8 mouse cellular contexts compared by ENCODE assay signal in the genomic region with DNA sequence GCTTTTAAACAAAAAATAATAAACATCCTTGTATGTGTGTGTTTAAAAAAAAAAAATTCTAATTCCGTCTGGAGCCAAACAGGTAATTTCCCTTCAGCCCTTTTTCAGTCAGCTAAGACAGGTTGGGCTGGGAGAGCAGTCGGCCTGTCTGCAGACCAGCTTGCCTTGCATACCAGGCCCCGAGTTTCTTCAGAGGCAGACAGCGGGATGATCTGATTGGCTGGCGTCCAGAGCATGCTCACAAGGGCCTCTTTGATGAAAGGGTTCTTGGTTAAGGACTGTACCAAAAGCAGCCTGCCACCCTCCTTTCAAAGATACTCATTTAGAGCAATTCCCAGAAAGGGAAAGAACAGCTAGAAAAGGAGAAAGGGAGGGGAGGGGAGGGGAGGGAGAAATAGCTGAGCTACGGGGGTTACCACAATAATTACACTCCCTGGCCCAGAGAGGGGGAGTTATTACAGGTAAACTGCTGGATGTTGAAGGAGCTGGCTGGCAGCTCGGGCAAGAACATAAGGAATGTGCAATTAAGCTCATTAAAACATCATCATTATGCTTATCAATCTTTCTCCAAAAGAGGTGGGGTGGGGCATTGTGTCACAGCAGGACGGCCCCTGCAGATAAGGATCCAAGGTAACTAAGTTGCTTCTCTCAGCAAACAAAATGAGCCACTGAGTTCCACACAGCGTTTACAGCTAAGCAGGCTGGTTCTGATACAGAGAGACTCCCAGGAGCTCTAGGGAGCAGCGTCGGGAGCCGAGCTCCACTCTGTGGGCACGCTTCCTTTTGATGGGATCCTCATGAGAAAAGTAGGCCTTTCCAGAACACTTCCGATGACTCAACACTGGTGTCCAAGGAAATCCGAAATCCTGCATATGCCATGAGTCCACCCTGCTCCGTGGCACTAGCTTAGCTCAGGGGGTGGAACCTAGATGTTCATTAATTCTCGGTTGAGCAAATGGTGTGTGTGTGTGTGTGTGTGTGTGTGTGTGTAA.
A peak's percentile ranks its signal among the peaks of the same experiment; 100 is the strongest.
DNase-seq lines count a peak whose midpoint lies in the region; ATAC-seq and TF ChIP-seq lines count a peak whose summit lies in the region.

No protein-coding gene starts in this region.

- no peaks in the 10 kb centered on the region for H3K27me3 ChIP-seq in G1E (ENCODE audit: insufficient read depth, low read length)
- peaks cover 4% of the 10 kb centered on the region for H3K27me3 ChIP-seq in embryonic facial prominence, embryonic 13.5 days
- no peaks in the 10 kb centered on the region for H3K27me3 ChIP-seq in intestine, embryonic 16.5 days (replicated peaks; ENCODE audit: control insufficient read depth, insufficient read depth, low read length)
- peaks cover 7% of the 10 kb centered on the region for H3K27me3 ChIP-seq in limb, embryonic 12.5 days

- H3K27ac ChIP-seq in embryonic facial prominence, embryonic 13.5 days: peak overlapping the region; percentile 78
- peak overlapping the region; percentile 59 for H3K27ac ChIP-seq in intestine, embryonic 16.5 days (ENCODE audit: low read length)
- peak overlapping the region; percentile 75; the same call in 1 of the 2 replicates for H3K27ac ChIP-seq in limb, embryonic 12.5 days

- H3K4me2 ChIP-seq in embryonic facial prominence, embryonic 13.5 days: no peak overlapping the region
- H3K4me2 ChIP-seq in intestine, embryonic 16.5 days (ENCODE audit: low read depth, low read length): no peak overlapping the region; the same call in 1 of the 2 replicates
- H3K4me2 ChIP-seq in limb, embryonic 12.5 days: no peak overlapping the region

- H3K9ac ChIP-seq in embryonic facial prominence, embryonic 13.5 days: no peak overlapping the region
- H3K9ac ChIP-seq in intestine, embryonic 16.5 days (ENCODE audit: low read depth, low read length): no peak overlapping the region
- no peak overlapping the region for H3K9ac ChIP-seq in limb, embryonic 12.5 days (replicated peaks)

- peaks cover 28% of the 10 kb centered on the region for H3K4me1 ChIP-seq in G1E (ENCODE audit: insufficient read depth, low read depth, low read length)
- peaks cover 43% of the 10 kb centered on the region for H3K4me1 ChIP-seq in embryonic facial prominence, embryonic 13.5 days
- H3K4me1 ChIP-seq in intestine, embryonic 16.5 days (ENCODE audit: control insufficient read depth, insufficient read depth, low read length): peaks cover 19% of the 10 kb centered on the region
- peaks cover 59% of the 10 kb centered on the region for H3K4me1 ChIP-seq in limb, embryonic 12.5 days (replicated peaks)

- TF ChIP-seq CTCF in G1E (IDR thresholded peaks at IDR 0.05; ENCODE audit: low read depth, low read length): no peak

- peaks cover 57% of the 10 kb centered on the region for H3K36me3 ChIP-seq in G1E (replicated peaks)
- no peaks in the 10 kb centered on the region for H3K36me3 ChIP-seq in embryonic facial prominence, embryonic 13.5 days
- no peaks in the 10 kb centered on the region for H3K36me3 ChIP-seq in intestine, embryonic 16.5 days (ENCODE audit: control insufficient read depth, insufficient read depth, low read length)
- no peaks in the 10 kb centered on the region for H3K36me3 ChIP-seq in limb, embryonic 12.5 days

- no peak for ATAC-seq in G1E (ENCODE audit: extremely low read depth, insufficient number of reproducible peaks, low FRiP score, poor library complexity, severe bottlenecking)
- peak; percentile 62; the same call in 1 of the 2 replicates for ATAC-seq in embryonic facial prominence, embryonic 13.5 days (ENCODE audit: insufficient number of reproducible peaks, insufficient read depth, low FRiP score, low TSS enrichment, low read depth)
- ATAC-seq in intestine, embryonic 16.5 days: peak; percentile 74
- peak; percentile 63; the same call in 1 of the 2 replicates for ATAC-seq in limb, embryonic 12.5 days (ENCODE audit: insufficient number of reproducible peaks, insufficient read depth, low FRiP score, low TSS enrichment, low read depth)

- H3K9me3 ChIP-seq in G1E (replicated peaks): no peaks in the 10 kb centered on the region
- H3K9me3 ChIP-seq in embryonic facial prominence, embryonic 13.5 days: no peaks in the 10 kb centered on the region
- no peaks in the 10 kb centered on the region for H3K9me3 ChIP-seq in intestine, embryonic 16.5 days (ENCODE audit: control insufficient read depth, low read length)
- no peaks in the 10 kb centered on the region for H3K9me3 ChIP-seq in limb, embryonic 12.5 days

- WGBS in embryonic facial prominence, embryonic 13.5 days: 39% methylated on average over 17 of the region's 17 CpGs
- WGBS in intestine, embryonic 16.5 days: 40% methylated on average over 17 of the region's 17 CpGs
- WGBS in limb, embryonic 12.5 days: 45% methylated on average over 17 of the region's 17 CpGs

- peak; percentile 23 for DNase-seq in cerebellum, adult 11-12 months
- no peak for DNase-seq in cerebellum, adult 9-10 months
- peak; percentile 30 for DNase-seq in G1E (ENCODE audit: low spot score)
- DNase-seq in right cerebral cortex, postnatal 10 days (ENCODE audit: low spot score in 2 of 2): peak; percentile 90
- no peak for DNase-seq in thymus, postnatal 25 days

- H3K4me3 ChIP-seq in G1E (ENCODE audit: low read depth, low read length): no peak overlapping the region
- no peak overlapping the region for H3K4me3 ChIP-seq in embryonic facial prominence, embryonic 13.5 days
- no peak overlapping the region for H3K4me3 ChIP-seq in intestine, embryonic 16.5 days (ENCODE audit: low read length)
- H3K4me3 ChIP-seq in limb, embryonic 12.5 days (replicated peaks): no peak overlapping the region

Comparison
In these comparisons a context has a peak if more than half of its experiments do, and no peak if none do; other contexts are left out.
1. DNase-seq: peak in cerebellum, adult 11-12 months (single experiment), G1E (single experiment) and right cerebral cortex, postnatal 10 days (2 of 2); none in cerebellum, adult 9-10 months (single experiment) and thymus, postnatal 25 days (single experiment).
2. Peak in every context shown above with its lines, with median percentiles within 50 percentile points of each other: H3K27ac ChIP-seq.